Mouse (Mus musculus) kidney, adult 2 months (tissue): ENCODE data around the gene Moap1. TPM values are rescaled to one million over a fixed set of nuclear protein-coding genes. Genes with fewer than 3 reads are reported as not detected.

Source experiments
- DNase-seq: peaks from one replicate; pipeline ENCODE4 v3.0.0; 2021
- H3K27ac ChIP-seq: fragments of 200-500 bp; 2 replicates; pipeline ENCODE4 v1.5.1; 2012; ENCODE audit warnings: low read depth, low read length, control low read depth, inconsistent platforms; ENCODE audit not compliant: insufficient read depth
- H3K27me3 ChIP-seq: fragments of 200-500 bp; replicated peaks from 2 replicates; pipeline ENCODE4 v1.6.1; 2012; ENCODE audit warnings: mild to moderate bottlenecking, moderate library complexity, low read length, inconsistent platforms; ENCODE audit not compliant: control insufficient read depth, insufficient read depth
- H3K36me3 ChIP-seq: fragments of 200-500 bp; 2 replicates; pipeline ENCODE4 v1.6.1; 2012; ENCODE audit warnings: mild to moderate bottlenecking, moderate library complexity, low read length, inconsistent platforms; ENCODE audit not compliant: control insufficient read depth, insufficient read depth
- H3K4me1 ChIP-seq: fragments of 200-500 bp; 2 replicates; pipeline ENCODE4 v1.6.1; 2011; ENCODE audit warnings: low read length; ENCODE audit not compliant: control insufficient read depth, insufficient read depth
- H3K4me3 ChIP-seq: fragments of 200-500 bp; 2 replicates; pipeline ENCODE4 v1.5.1; 2011; ENCODE audit warnings: mild to moderate bottlenecking, low read depth, low read length, control low read depth; ENCODE audit not compliant: insufficient read depth
- CTCF ChIP-seq: fragments of 200-500 bp; conservative IDR thresholded peaks from 2 replicates; pipeline ENCODE4 v1.5.1; 2011; ENCODE audit warnings: low read depth, mild to moderate bottlenecking, control low read depth, low read length, moderate library complexity, mixed read lengths; ENCODE audit not compliant: insufficient read depth, insufficient read length
- POLR2A ChIP-seq: fragments of 200-500 bp; IDR thresholded peaks from one replicate; pipeline ENCODE4 v1.6.1; 2011; ENCODE audit warnings: low read depth, low read length, control low read depth
- WGBS: fragments of 180-500 bp; shearing (Covaris S2); methylation state at CpG from one replicate; pipeline ENCODE4 v1.1.7; 2018; 5-methylcytosine and 5-hydroxymethylcytosine counted together
- polyA plus RNA-seq: library from polyadenylated mRNA; depleted of rRNA; stranded (reverse); fragments of >200 nt; gene quantifications from 2 replicates; pipeline ENCODE4 v1.2.3, GENCODE M21; 2012

Gene Moap1
- polyA plus RNA-seq, 1 experiment: 0.74 TPM

DNA sequence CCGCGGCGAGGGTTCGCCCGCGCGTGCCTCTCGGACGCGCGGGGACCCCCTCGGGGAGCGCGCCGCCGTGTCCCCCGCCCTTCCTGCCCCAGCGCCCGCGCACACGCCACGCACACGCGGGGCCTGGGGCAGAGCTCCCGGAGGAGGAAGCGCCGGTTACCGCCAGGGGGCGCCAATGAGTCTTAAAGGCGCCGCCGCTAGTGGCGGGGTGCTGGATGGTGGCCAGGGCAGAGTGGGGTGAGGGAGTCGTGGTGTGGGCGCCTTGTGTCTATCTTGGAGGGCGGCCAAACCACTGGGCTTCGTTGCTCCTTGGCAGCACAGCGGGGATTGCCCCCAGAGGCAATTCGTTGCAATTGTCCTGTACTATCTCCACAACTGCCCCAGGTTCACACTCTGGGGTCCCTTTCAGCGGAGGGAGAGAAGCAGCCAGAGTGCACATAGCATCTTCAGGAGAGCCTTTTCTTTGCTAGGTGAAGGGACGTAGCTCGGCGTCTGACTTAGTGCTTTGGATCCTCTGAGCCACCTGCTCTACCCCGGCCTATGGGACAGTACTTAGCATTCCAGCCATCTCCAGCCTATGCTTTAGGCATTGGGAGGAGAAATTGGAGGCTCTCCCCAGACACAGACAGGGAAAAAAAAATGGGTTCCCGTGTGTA lies 38.1 kb downstream of the Moap1 start:
- peak overlapping the region; percentile 80 for H3K27ac ChIP-seq
- TF ChIP-seq CTCF (peak; percentile 63), POLR2A (no peak)
- H3K36me3 ChIP-seq: no peaks in the 10 kb centered on the region
- peak overlapping the region; percentile 90 for H3K4me3 ChIP-seq
- H3K4me1 ChIP-seq: 0 out of 2 replicates have a peak, but pooled peaks cover 7% of the 10 kb centered on the region
- DNase-seq: peak; percentile 86
- H3K27me3 ChIP-seq: no peaks in the 10 kb centered on the region
- WGBS: 3% methylated on average over 45 of the region's 45 CpGs

DNA sequence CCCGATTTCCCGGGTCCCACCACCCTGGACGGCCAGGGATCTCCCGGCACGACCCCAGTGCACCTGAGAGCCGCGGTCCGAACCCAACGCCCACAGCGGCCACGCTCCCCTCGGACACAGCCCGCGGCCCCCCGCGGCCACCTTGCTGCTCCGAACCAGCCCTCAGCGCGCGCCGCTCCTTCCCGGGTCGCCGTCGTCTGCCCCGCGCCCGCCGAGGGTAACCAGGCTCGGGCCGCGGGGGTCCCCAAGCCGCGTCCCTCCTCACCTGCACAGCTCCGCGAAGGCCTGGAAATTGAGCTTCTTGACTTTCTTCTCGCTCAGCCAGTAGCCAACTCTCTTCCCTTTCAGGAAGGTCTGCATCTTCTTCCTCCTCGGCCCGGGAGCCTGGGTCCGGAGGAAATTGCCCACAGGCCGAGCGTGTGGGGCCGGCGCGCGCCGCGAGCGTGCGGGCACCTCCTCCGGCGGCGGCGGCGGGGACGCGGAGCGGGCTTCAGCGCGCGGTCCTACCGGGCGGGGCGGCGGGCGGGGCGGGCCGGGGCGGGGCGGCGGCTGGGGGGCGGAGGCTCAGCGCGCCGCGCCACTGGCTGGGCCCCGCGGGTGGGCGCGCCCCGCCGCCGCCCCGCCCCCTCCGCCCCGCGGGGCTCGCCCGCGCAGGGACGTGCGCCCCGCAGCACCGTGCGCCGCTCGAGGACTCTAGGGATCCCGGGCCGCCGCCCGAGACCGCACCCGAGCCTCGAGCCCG lies 38.8 kb downstream of the Moap1 start, which contains the start of gene Itpk1:
Gene Itpk1, minus strand, starts transcription at position 474 of the 742 bp plus-strand sequence.
- 5% methylated on average over 99 of the region's 105 CpGs for WGBS
- no peak for DNase-seq
- no peak for TF ChIP-seq CTCF
- H3K4me3 ChIP-seq: peak within 1 kb of the TSS; percentile 90
- H3K36me3 ChIP-seq: no peaks in the 10 kb centered on the region
- H3K4me1 ChIP-seq: 0 out of 2 replicates have a peak, but pooled peaks cover 7% of the 10 kb centered on the region
- H3K27ac ChIP-seq: peak within 1 kb of the TSS; percentile 80
- no peaks in the 10 kb centered on the region for H3K27me3 ChIP-seq

- DNase-seq: peak; percentile 23
- H3K27ac ChIP-seq: no peak overlapping the region
- H3K36me3 ChIP-seq: no peaks in the 10 kb centered on the region
- H3K27me3 ChIP-seq: no peaks in the 10 kb centered on the region
- 18% methylated on average over 17 of the region's 17 CpGs for WGBS
- TF ChIP-seq POLR2A: no peak
- TF ChIP-seq CTCF: no peak
- H3K4me1 ChIP-seq: 0 out of 2 replicates have a peak, but pooled peaks cover 7% of the 10 kb centered on the region
- H3K4me3 ChIP-seq: peak overlapping the region; percentile 80
These were observed 39.5 kb downstream of the Moap1 start for GRCm38 (mm10) chr12:102703921-102704408.

GRCm38 (mm10) chr12:102703441-102703840 lies 40.0 kb downstream of the Moap1 start:
- DNase-seq: peak; percentile 15
- Histone ChIP-seq H3K27me3 (no peaks in the 10 kb centered on the region), H3K4me1 (0 out of 2 replicates have a peak, but pooled peaks cover 7% of the 10 kb centered on the region), H3K36me3 (no peaks in the 10 kb centered on the region), H3K27ac (no peak overlapping the region), H3K4me3 (peak overlapping the region; percentile 80; the same call in 1 of the 2 replicates)
- TF ChIP-seq CTCF (no peak), POLR2A (no peak)
- 57% methylated on average over 6 of the region's 6 CpGs for WGBS

DNA sequence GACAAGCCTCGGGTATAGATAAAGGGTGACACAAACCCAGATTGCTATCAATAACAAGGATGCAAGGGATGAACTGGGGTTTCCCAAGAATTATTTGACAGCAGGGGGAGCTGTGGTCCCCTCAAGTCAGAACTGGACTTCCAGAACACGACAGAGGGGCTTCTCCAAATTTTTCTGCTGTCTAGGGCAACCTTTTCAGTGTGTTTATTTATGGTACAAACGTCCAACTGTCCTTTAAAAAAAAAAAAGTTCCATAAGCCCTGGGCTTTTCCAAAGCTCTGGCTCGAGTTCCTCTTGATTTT lies 40.4 kb downstream of the Moap1 start:
- no peak overlapping the region for H3K4me3 ChIP-seq
- H3K27ac ChIP-seq: no peak overlapping the region
- DNase-seq: peak; percentile 36
- H3K27me3 ChIP-seq: no peaks in the 10 kb centered on the region
- H3K36me3 ChIP-seq: no peaks in the 10 kb centered on the region
- TF ChIP-seq POLR2A (no peak), CTCF (peak; percentile 25; the same call in 1 of the 2 replicates)
- WGBS: 13% methylated on average over 4 of the region's 4 CpGs
- H3K4me1 ChIP-seq: 0 out of 2 replicates have a peak, but pooled peaks cover 7% of the 10 kb centered on the region

GRCm38 (mm10) chr12:102702356-102703110 lies 40.9 kb downstream of the Moap1 start:
- WGBS: 9% methylated on average over 15 of the region's 15 CpGs
- TF ChIP-seq CTCF: peak; percentile 36
- no peak for TF ChIP-seq POLR2A
- H3K4me1 ChIP-seq: 0 out of 2 replicates have a peak, but pooled peaks cover 7% of the 10 kb centered on the region

More at GRCm38 (mm10) chr12:102702356-102703110, 40.9 kb downstream of the Moap1 start:
- Histone ChIP-seq H3K4me3 (0 out of 2 replicates have a peak overlapping the region, but pooled peaks have one; percentile 4), H3K36me3 (no peaks in the 10 kb centered on the region), H3K27me3 (no peaks in the 10 kb centered on the region), H3K27ac (no peak overlapping the region)
- DNase-seq: peak; percentile 83
